ENCODE assay signal across 9 mouse cellular contexts in genomic region chr17:93141125-93141524, GRCm38 (mm10). TPM values are rescaled to one million over a fixed set of nuclear protein-coding genes. Genes with fewer than 3 reads are reported as not detected.
DNase-seq lines count a peak whose midpoint lies in the region; ATAC-seq and TF ChIP-seq lines count a peak whose summit lies in the region.
"Had no signal": no experiment of that assay in that cellular context is flagged by ENCODE, and none has a peak within 500 bp of the region (broad histone marks: within the 10 kb centered on the region; RNA-seq: fewer than 3 reads in every experiment).

No protein-coding gene starts in this region.

- no peak overlapping the region for H3K27ac ChIP-seq in cerebellum, adult 2 months (ENCODE audit: insufficient read depth, low read length)
- no peak overlapping the region for H3K27ac ChIP-seq in midbrain, embryonic 12.5 days (replicated peaks)

- no peak for TF ChIP-seq POLR2A in cerebellum, adult 2 months (IDR thresholded peaks at IDR 0.05; ENCODE audit: borderline replicate concordance, insufficient read depth, low read length)

- H3K4me1 ChIP-seq in cerebellum, adult 2 months (ENCODE audit: control insufficient read depth, insufficient read depth, low read length), result no peaks in the 10 kb centered on the region
- no peaks in the 10 kb centered on the region for H3K4me1 ChIP-seq in midbrain, embryonic 12.5 days

- H3K9me3 ChIP-seq in midbrain, embryonic 12.5 days, result no peaks in the 10 kb centered on the region

- WGBS in cerebellum, adult 2 months, result 28% methylated on average over 3 of the region's 3 CpGs
- WGBS in midbrain, embryonic 12.5 days, result 25% methylated on average over 3 of the region's 3 CpGs

- peak; percentile 81 for ATAC-seq in midbrain, embryonic 12.5 days (ENCODE audit: low FRiP score, low read depth)

- TF ChIP-seq CTCF in cerebellum, adult 2 months (IDR thresholded peaks at IDR 0.05; ENCODE audit: borderline replicate concordance, insufficient read depth, low read depth, low read length), result peak; percentile 54; the same call in 1 of the 2 replicates

- H3K4me2 ChIP-seq in midbrain, embryonic 12.5 days (replicated peaks), result no peak overlapping the region

- no peak overlapping the region for H3K9ac ChIP-seq in midbrain, embryonic 12.5 days (replicated peaks)

- no peak overlapping the region for H3K4me3 ChIP-seq in cerebellum, adult 2 months (replicated peaks; ENCODE audit: insufficient read depth, low read depth, low read length)
- no peak overlapping the region for H3K4me3 ChIP-seq in midbrain, embryonic 12.5 days
- H3K4me3 ChIP-seq: myocyte had no signal

- no peaks in the 10 kb centered on the region for H3K36me3 ChIP-seq in midbrain, embryonic 12.5 days

- H3K27me3 ChIP-seq in cerebellum, adult 2 months (ENCODE audit: control insufficient read depth, insufficient read depth, low read length), result no peaks in the 10 kb centered on the region
- H3K27me3 ChIP-seq in midbrain, embryonic 12.5 days, result no peaks in the 10 kb centered on the region

- peak; percentile 11 to 29 for DNase-seq in cerebellum, adult 2 months
- no peak for DNase-seq in cerebellum, adult 11-12 months
- peak; percentile 57 for DNase-seq in ZHBTc4 (ENCODE audit: low read depth, low spot score)
- DNase-seq in embryo, embryonic 9.5 days (ENCODE audit: extremely low spot score), result peak; percentile 27
- DNase-seq in kidney, postnatal 14 days, result peak; percentile 8
- no peak for DNase-seq in gastrocnemius, adult 18-20 months (ENCODE audit: low spot score)
- DNase-seq in spleen, postnatal 4 days (ENCODE audit: low spot score in 2 of 2), result no peak

RNA-seq across cellular contexts. Expression of gene Adcyap1, which starts 57.7 kb away (rescaled TPM):
- 19.1 and 23.2 TPM in 2 replicates for polyA plus RNA-seq in cerebellum, adult 2 months (2012; rRNA removed)
- polyA plus RNA-seq in midbrain, embryonic 12.5 days (2016; fragmentation: Nextera tagmentation; extraction: Ambion mirVana), result 21.5 and 22.5 TPM in 2 replicates
- not detected for total RNA-seq in gastrocnemius, adult 18-20 months (2021)

Comparison
In these comparisons a context has a peak if more than half of its experiments do, and no peak if none do; other contexts are left out.
1. DNase-seq: peak in cerebellum, adult 2 months (2 of 2), ZHBTc4 (single experiment), embryo, embryonic 9.5 days (single experiment) and kidney, postnatal 14 days (single experiment); none in cerebellum, adult 11-12 months (single experiment), gastrocnemius, adult 18-20 months (single experiment) and spleen, postnatal 4 days (0 of 2).